Mouse (Mus musculus) erythroblast, embryonic 14.5 days (primary cell): ENCODE measurements around the gene Txnrd3.

ENCODE experiments used
- GATA1 ChIP-seq: IDR thresholded peaks from 2 replicates; pipeline ENCODE4 v1.6.1; 2012; ENCODE audit warnings: low read length, inconsistent platforms, mixed read lengths
- TAL1 ChIP-seq: IDR thresholded peaks from 3 replicates; pipeline ENCODE4 v1.6.1; 2012; ENCODE audit warnings: low read length, inconsistent platforms, mixed read lengths

GRCm38 (mm10) chr6:89658342-89658741, 14.6 kb downstream of the Txnrd3 start:
- no peak for TF ChIP-seq GATA1
- no peak for TF ChIP-seq TAL1
